Mouse (Mus musculus): ENCODE data around the gene Amh.

- TF ChIP-seq CTCF (IDR thresholded peaks at IDR 0.05; ENCODE audit: low read depth) = no peak
- TF ChIP-seq EP300 (IDR thresholded peaks at IDR 0.05; ENCODE audit: low read depth) = no peak
Observed at GRCm38 (mm10) chr10:80843931-80844547, 39.0 kb downstream of the Amh start, which contains the start of gene Lingo3.
